In the genomic region with DNA sequence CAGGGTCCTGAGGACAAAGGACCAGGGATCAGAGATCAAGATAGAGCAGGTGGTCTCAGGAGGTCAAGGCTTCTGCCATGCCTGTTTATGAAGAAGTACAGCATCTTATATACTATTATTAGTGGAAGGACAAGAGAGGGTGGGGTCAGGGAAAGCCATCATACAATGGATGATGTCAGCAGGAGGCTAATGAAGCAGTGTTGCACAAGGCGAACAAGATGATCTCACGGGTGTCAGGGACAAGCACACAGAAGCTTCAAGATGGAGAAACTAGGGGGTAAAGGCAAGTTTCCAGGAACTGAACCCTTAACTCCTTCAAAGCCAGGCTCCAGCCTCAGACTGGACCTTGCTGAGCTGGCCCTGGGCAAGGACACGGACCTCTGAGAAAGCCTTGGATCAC, we compare ENCODE assay signal across 17 mouse cellular contexts.
"Had no signal": no experiment of that assay in that cellular context is flagged by ENCODE, and none has a peak within 500 bp of the region (broad histone marks: within the 10 kb centered on the region; RNA-seq: fewer than 3 reads in every experiment).

No protein-coding gene starts in this region.

- DNase-seq: gastrocnemius, adult 2 months; gastrocnemius, postnatal 10 days; gastrocnemius, postnatal 25 days; heart, adult 11 months; heart, postnatal 14 days; heart, postnatal 36 days; kidney, adult 11 months; kidney, adult 2 months; kidney, adult 9 months; kidney, postnatal 14 days; kidney, postnatal 36 days; layer of hippocampus, adult 9-11 months; layer of hippocampus, postnatal 36 days; left cerebral cortex, postnatal 4 days had no signal

- ATAC-seq: hindbrain, postnatal 0 days; intestine, embryonic 16.5 days; liver, embryonic 12.5 days had no signal
